Mouse (Mus musculus): ENCODE measurements at regions not wholly inside any gene's neighbourhood (a gene's known extent, or its start where the extent isn't known, plus 50 kb on each side); places are given as distances from the start of the nearest gene placed in this dataset.

DNA sequence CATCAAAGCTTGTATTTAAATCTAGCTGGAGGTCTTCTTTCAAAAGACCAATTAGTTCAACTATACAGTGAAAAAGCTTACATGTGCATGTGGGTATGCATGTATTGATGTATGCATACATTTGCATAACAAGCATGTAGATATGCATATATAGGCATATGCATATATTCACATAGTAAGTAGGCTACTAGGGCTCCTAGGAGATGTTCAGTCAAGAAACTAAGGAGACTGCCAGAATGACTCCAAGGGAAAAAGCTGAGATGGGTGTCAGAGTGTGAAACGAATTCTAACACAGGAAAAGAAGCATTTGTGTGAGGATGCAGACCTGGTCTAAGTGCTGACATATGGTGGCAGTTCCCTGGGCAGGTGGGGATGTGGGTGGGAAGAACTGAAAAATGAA lies 274.2 kb downstream of the Foxa2 start:
- no peak for TF ChIP-seq POLR2A (IDR thresholded peaks at IDR 0.05; ENCODE audit: control insufficient read depth, extremely low read depth, insufficient read depth, low read length, poor library complexity)
- no peak for TF ChIP-seq CTCF (IDR thresholded peaks at IDR 0.05; ENCODE audit: borderline replicate concordance, control insufficient read depth, extremely low read depth, insufficient read depth, low read length, poor library complexity)
